Mouse (Mus musculus) intestine, embryonic 15.5 days (tissue): ENCODE results near the gene Vmn1r226. TPM values are rescaled to one million over a fixed set of nuclear protein-coding genes. Genes with fewer than 3 reads are reported as not detected.

ENCODE experiments used
- ATAC-seq: fragments of 200-750 bp; cut with Nextera tagmentation; 2 replicates; pipeline ENCODE4 v1.8.0; 2017; ENCODE audit warnings: moderate TSS enrichment, moderate library complexity
- H3K27ac ChIP-seq: fragments of 300-500 bp; sonication (generic); 2 replicates; pipeline ENCODE4 v1.5.1; 2015; ENCODE audit warnings: mild to moderate bottlenecking, inconsistent platforms
- H3K27me3 ChIP-seq: fragments of 300-500 bp; sonication (generic); replicated peaks from 2 replicates; pipeline ENCODE4 v1.6.1; 2015; ENCODE audit warnings: inconsistent platforms
- H3K36me3 ChIP-seq: fragments of 300-500 bp; sonication (generic); 2 replicates; pipeline ENCODE4 v1.6.1; 2015; ENCODE audit warnings: inconsistent platforms
- H3K4me1 ChIP-seq: fragments of 300-500 bp; sonication (generic); replicated peaks from 2 replicates; pipeline ENCODE4 v1.6.1; 2015; ENCODE audit warnings: inconsistent platforms
- H3K4me2 ChIP-seq: fragments of 300-500 bp; sonication (generic); replicated peaks from 2 replicates; pipeline ENCODE4 v1.6.1; 2015; ENCODE audit warnings: mild to moderate bottlenecking, inconsistent platforms
- H3K4me3 ChIP-seq: fragments of 300-500 bp; sonication (generic); replicated peaks from 2 replicates; pipeline ENCODE4 v1.5.1; 2015; ENCODE audit warnings: inconsistent platforms
- H3K9ac ChIP-seq: fragments of 300-500 bp; sonication (generic); 2 replicates; pipeline ENCODE4 v1.6.1; 2015; ENCODE audit warnings: inconsistent platforms
- H3K9me3 ChIP-seq: fragments of 300-500 bp; sonication (generic); 2 replicates; pipeline ENCODE4 v1.6.1; 2016; ENCODE audit warnings: inconsistent platforms
- WGBS: fragments of 180-500 bp; shearing (Covaris S2); methylation state at CpG from one replicate; pipeline ENCODE4 v1.1.7; 2015; 5-methylcytosine and 5-hydroxymethylcytosine counted together
- polyA plus RNA-seq: library from polyadenylated mRNA; unstranded; fragments of >200 nt; fragmentation: Nextera tagmentation; extraction: Ambion mirVana; gene quantifications from 2 replicates; pipeline ENCODE4 v1.2.1, GENCODE M21; 2015

Vmn1r226 gene
- not detected in 2 replicates for polyA plus RNA-seq

DNA sequence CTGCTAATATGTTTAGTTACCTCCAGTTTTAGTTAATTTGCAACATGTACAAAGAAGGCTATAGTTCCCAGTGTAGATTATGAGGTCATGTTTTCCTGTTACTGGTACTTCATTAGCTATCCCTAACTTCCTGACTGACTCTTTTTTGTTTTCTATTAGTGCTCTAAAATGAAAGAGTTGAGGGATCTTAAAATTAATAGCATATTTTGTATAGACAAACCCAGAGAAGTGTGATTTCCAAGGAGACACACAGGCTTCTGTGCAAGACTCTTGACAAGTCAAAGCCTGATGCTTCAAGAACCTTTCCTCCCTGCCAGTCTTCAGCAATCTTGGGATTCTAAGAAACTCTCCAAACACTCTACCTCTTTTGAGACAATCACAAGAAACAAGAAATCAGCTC lies at the start of gene Vmn1r226:
Vmn1r226 (plus strand) TSS at position 301 of the 400 bp plus-strand sequence.
- Histone ChIP-seq H3K4me3 (no peak within 1 kb of the TSS), H3K9ac (no peak within 1 kb of the TSS), H3K27ac (no peak within 1 kb of the TSS), H3K36me3 (no peaks in the 10 kb centered on the region), H3K4me2 (no peak within 1 kb of the TSS), H3K9me3 (no peaks in the 10 kb centered on the region), H3K27me3 (no peaks in the 10 kb centered on the region), H3K4me1 (no peaks in the 10 kb centered on the region)
- no peak for ATAC-seq

DNA sequence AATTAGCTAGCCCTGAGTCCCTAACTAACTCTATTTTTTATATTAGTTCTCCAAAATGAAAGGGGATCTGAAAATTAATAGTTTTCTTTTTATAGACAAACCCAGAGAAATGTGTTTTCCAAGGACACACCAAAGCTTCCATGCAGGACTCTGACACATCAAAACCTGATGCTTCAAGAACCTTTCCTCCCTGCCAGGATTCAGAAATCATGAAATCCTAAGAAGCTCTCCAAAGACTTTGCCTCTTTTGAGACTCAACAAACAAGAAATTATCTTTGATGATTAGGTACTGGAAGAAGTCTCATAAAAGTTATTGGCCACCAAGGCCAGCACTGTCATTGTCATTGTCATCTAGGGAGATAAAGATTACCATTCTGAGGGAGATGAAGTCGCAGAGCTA lies 46.9 kb downstream of the Vmn1r226 start, which contains the start of gene Vmn1r227:
Vmn1r227 (plus strand) TSS at position 301 of the 400 bp plus-strand sequence.
- Histone ChIP-seq H3K4me1 (no peaks in the 10 kb centered on the region), H3K4me2 (no peak within 1 kb of the TSS), H3K4me3 (no peak within 1 kb of the TSS), H3K9ac (no peak within 1 kb of the TSS), H3K36me3 (no peaks in the 10 kb centered on the region), H3K27ac (no peak within 1 kb of the TSS), H3K27me3 (no peaks in the 10 kb centered on the region), H3K9me3 (no peaks in the 10 kb centered on the region)
- WGBS: 38% methylated on average over 1 of the region's 1 CpGs
- no peak for ATAC-seq

Other genes with a start within 250 kb of the Vmn1r226 start
- not detected in 2 replicates for gene Vmn2r108, start 201.5 kb upstream of the Vmn1r226 start, polyA plus RNA-seq
- not detected in 2 replicates for gene Vmn1r225, start 184.7 kb upstream of the Vmn1r226 start, polyA plus RNA-seq
- not detected in 2 replicates for gene Vmn2r109, start 118.1 kb upstream of the Vmn1r226 start, polyA plus RNA-seq
- 0.04 TPM in 1 of 2 replicates, not detected in the other for gene Vmn2r110, start 86.4 kb upstream of the Vmn1r226 start, polyA plus RNA-seq
- gene Fpr-rs3, start 58.0 kb upstream of the Vmn1r226 start, polyA plus RNA-seq: not detected in 2 replicates
- gene Vmn1r227, start 47.0 kb downstream of the Vmn1r226 start, polyA plus RNA-seq: not detected in 2 replicates
- gene Vmn1r228, start 103.3 kb downstream of the Vmn1r226 start, polyA plus RNA-seq: not detected in 2 replicates
- not detected in 2 replicates for gene Vmn1r229, start 128.7 kb downstream of the Vmn1r226 start, polyA plus RNA-seq
- gene Vmn1r230, start 157.6 kb downstream of the Vmn1r226 start, polyA plus RNA-seq: not detected in 2 replicates
- not detected in 2 replicates for gene Vmn1r231, start 222.2 kb downstream of the Vmn1r226 start, polyA plus RNA-seq
- not detected in 2 replicates for gene Vmn1r232, start 236.9 kb downstream of the Vmn1r226 start, polyA plus RNA-seq